Mouse (Mus musculus) midbrain, postnatal 0 days (tissue): ENCODE data around the gene Hnrnpl. TPM values are rescaled to one million over a fixed set of nuclear protein-coding genes. Genes with fewer than 3 reads are reported as not detected.

ENCODE experiments used
- ATAC-seq: fragments of 200-750 bp; cut with Nextera tagmentation; 2 replicates; pipeline ENCODE4 v1.8.0; 2017; ENCODE audit warnings: moderate number of reproducible peaks, mild to moderate bottlenecking, moderate TSS enrichment, moderate library complexity; ENCODE audit not compliant: low FRiP score
- DNase-seq: peaks from one replicate; pipeline ENCODE4 v3.0.0-alpha.2; 2015; ENCODE audit warnings: low spot score
- H3K27ac ChIP-seq: fragments of 300-500 bp; sonication (generic); 2 replicates; pipeline ENCODE4 v1.5.1; 2014; ENCODE audit warnings: low read depth, mild to moderate bottlenecking, low read length, mixed read lengths
- H3K27me3 ChIP-seq: fragments of 300-500 bp; sonication (generic); 2 replicates; pipeline ENCODE4 v1.6.1; 2014; ENCODE audit warnings: low read length, control low read depth, mixed read lengths; ENCODE audit not compliant: insufficient read depth
- H3K36me3 ChIP-seq: fragments of 300-500 bp; sonication (generic); 2 replicates; pipeline ENCODE4 v1.6.1; 2014; ENCODE audit warnings: low read length, control low read depth, mixed read lengths; ENCODE audit not compliant: insufficient read depth
- H3K4me1 ChIP-seq: fragments of 300-500 bp; sonication (generic); 2 replicates; pipeline ENCODE4 v1.6.1; 2014; ENCODE audit warnings: mild to moderate bottlenecking, control low read depth, antibody characterized with exemption, low read length, mixed read lengths; ENCODE audit not compliant: insufficient read depth
- H3K4me2 ChIP-seq: fragments of 300-500 bp; sonication (generic); 2 replicates; pipeline ENCODE4 v1.6.1; 2014; ENCODE audit warnings: low read depth, mild to moderate bottlenecking, low read length, mixed read lengths; ENCODE audit not compliant: poor library complexity, severe bottlenecking
- H3K4me3 ChIP-seq: fragments of 300-500 bp; sonication (generic); 2 replicates; pipeline ENCODE4 v1.5.1; 2014; ENCODE audit warnings: low read depth, mild to moderate bottlenecking, low read length, moderate library complexity
- H3K9ac ChIP-seq: fragments of 300-500 bp; sonication (generic); replicated peaks from 2 replicates; pipeline ENCODE4 v1.6.1; 2014; ENCODE audit warnings: mild to moderate bottlenecking, low read length, moderate library complexity, mixed read lengths; ENCODE audit not compliant: poor library complexity, severe bottlenecking
- H3K9me3 ChIP-seq: fragments of 300-500 bp; sonication (generic); 2 replicates; pipeline ENCODE4 v1.6.1; 2016; ENCODE audit warnings: low read length, control low read depth
- CTCF ChIP-seq: IDR thresholded peaks from 2 replicates; pipeline ENCODE4 v1.5.1; 2016; ENCODE audit warnings: antibody characterized with exemption, mild to moderate bottlenecking
- WGBS: fragments of 180-500 bp; shearing (Covaris S2); extraction: QIAGEN DNeasy Blood & Tissue Kit; methylation state at CpG from one replicate; pipeline ENCODE4 v1.1.7; 2014; 5-methylcytosine and 5-hydroxymethylcytosine counted together
- polyA plus RNA-seq: library from polyadenylated mRNA; unstranded; fragments of >200 nt; fragmentation: Nextera tagmentation; extraction: Ambion mirVana; gene quantifications from 2 replicates; pipeline ENCODE4 v1.2.1, GENCODE M21; 2015
- total RNA-seq: library from RNA; depleted of rRNA; stranded (reverse); fragments of >200 nt; gene quantifications from 2 replicates; pipeline ENCODE4 v1.2.3, GENCODE M21; 2014

The Hnrnpl gene
- total and polyA plus RNA-seq, 2 experiments from 2014 or later: 175 to 265 TPM

- DNase-seq: no peak
- no peaks in the 10 kb centered on the region for H3K9me3 ChIP-seq
- no peak overlapping the region for H3K4me2 ChIP-seq
- 90% methylated on average over 5 of the region's 5 CpGs for WGBS
- no peak for ATAC-seq
- no peaks in the 10 kb centered on the region for H3K27me3 ChIP-seq
- no peak overlapping the region for H3K27ac ChIP-seq
- TF ChIP-seq CTCF: no peak
- H3K4me1 ChIP-seq: peaks cover 1% of the 10 kb centered on the region; the same call in 1 of the 2 replicates
- no peak overlapping the region for H3K9ac ChIP-seq
- H3K36me3 ChIP-seq: peaks cover 25% of the 10 kb centered on the region
- H3K4me3 ChIP-seq: no peak overlapping the region
These were observed 22.6 kb downstream of the Hnrnpl start for GRCm38 (mm10) chr7:28830981-28831380.

- Histone ChIP-seq H3K4me1 (no peaks in the 10 kb centered on the region), H3K4me2 (no peak overlapping the region), H3K9me3 (no peaks in the 10 kb centered on the region), H3K36me3 (peaks cover 25% of the 10 kb centered on the region), H3K4me3 (no peak overlapping the region), H3K9ac (no peak overlapping the region), H3K27me3 (no peaks in the 10 kb centered on the region), H3K27ac (no peak overlapping the region)
- ATAC-seq (no peak), DNase-seq (no peak)
- 94% methylated on average over 17 of the region's 17 CpGs for WGBS
- TF ChIP-seq CTCF: no peak
These were observed 23.2 kb downstream of the Hnrnpl start for GRCm38 (mm10) chr7:28831411-28832125.

- Histone ChIP-seq H3K27ac (no peak overlapping the region), H3K4me1 (no peaks in the 10 kb centered on the region), H3K27me3 (no peaks in the 10 kb centered on the region), H3K4me3 (no peak overlapping the region), H3K9ac (no peak overlapping the region), H3K4me2 (no peak overlapping the region), H3K36me3 (peaks cover 25% of the 10 kb centered on the region), H3K9me3 (no peaks in the 10 kb centered on the region)
- WGBS: 82% methylated on average over 6 of the region's 6 CpGs
- no peak for ATAC-seq
- no peak for TF ChIP-seq CTCF
- no peak for DNase-seq
These were observed 23.8 kb downstream of the Hnrnpl start for GRCm38 (mm10) chr7:28832137-28832536.

GRCm38 (mm10) chr7:28833723-28834347, 25.5 kb downstream of the Hnrnpl start, which contains the start of gene Lgals4:
Gene Lgals4 (plus strand): TSS chr7:28833854.
- Histone ChIP-seq H3K9ac (no peak within 1 kb of the TSS), H3K27ac (no peak within 1 kb of the TSS), H3K9me3 (no peaks in the 10 kb centered on the region), H3K27me3 (no peaks in the 10 kb centered on the region), H3K4me1 (no peaks in the 10 kb centered on the region), H3K4me3 (no peak within 1 kb of the TSS), H3K36me3 (peaks cover 25% of the 10 kb centered on the region), H3K4me2 (no peak within 1 kb of the TSS)
- no peak for DNase-seq
- ATAC-seq: no peak
- TF ChIP-seq CTCF: no peak
- 86% methylated on average over 6 of the region's 6 CpGs for WGBS

- no peak for ATAC-seq
- TF ChIP-seq CTCF: no peak
- no peak overlapping the region for H3K27ac ChIP-seq
- WGBS: 85% methylated on average over 5 of the region's 5 CpGs
- H3K36me3 ChIP-seq: 0 out of 2 replicates have a peak, but pooled peaks cover under 1% of the 10 kb centered on the region
- no peak overlapping the region for H3K4me2 ChIP-seq
- H3K27me3 ChIP-seq: no peaks in the 10 kb centered on the region
- no peak overlapping the region for H3K9ac ChIP-seq
- H3K9me3 ChIP-seq: no peaks in the 10 kb centered on the region
- H3K4me1 ChIP-seq: no peaks in the 10 kb centered on the region
- no peak overlapping the region for H3K4me3 ChIP-seq
- no peak for DNase-seq
These were observed 28.6 kb downstream of the Hnrnpl start for GRCm38 (mm10) chr7:28836936-28837335.

- Histone ChIP-seq H3K4me2 (no peak overlapping the region), H3K9me3 (no peaks in the 10 kb centered on the region), H3K27me3 (no peaks in the 10 kb centered on the region), H3K36me3 (no peaks in the 10 kb centered on the region), H3K4me3 (no peak overlapping the region), H3K9ac (no peak overlapping the region), H3K4me1 (no peaks in the 10 kb centered on the region), H3K27ac (no peak overlapping the region)
- no peak for TF ChIP-seq CTCF
- ATAC-seq: no peak
- 86% methylated on average over 9 of the region's 9 CpGs for whole genome bisulfite sequencing
- DNase-seq: no peak
These were observed 30.0 kb downstream of the Hnrnpl start for GRCm38 (mm10) chr7:28838331-28838730.
